Mouse (Mus musculus) subcutaneous adipose tissue, adult 2 months (tissue): ENCODE measurements around the gene Hoxb6. TPM values are rescaled to one million over a fixed set of nuclear protein-coding genes. Genes with fewer than 3 reads are reported as not detected.

ENCODE experiments used
- polyA plus RNA-seq: library from polyadenylated mRNA; depleted of rRNA; stranded (reverse); fragments of >200 nt; gene quantifications from 2 replicates; pipeline ENCODE4 v1.2.3, GENCODE M21; 2012; ENCODE audit warnings: low replicate concordance; rRNA removed

The Hoxb6 gene
- polyA plus RNA-seq: 13.7 and 36.9 TPM in 2 replicates

GRCm38 (mm10) chr11:96291681-96292564 lies at the start of gene Hoxb6:
Gene Hoxb6 (plus strand): TSS chr11:96292476.

GRCm38 (mm10) chr11:96270996-96271540 lies 21.2 kb upstream of the Hoxb6 start, which contains the start of gene Hoxb9:
Gene Hoxb9 (plus strand): TSS chr11:96271457.

DNA sequence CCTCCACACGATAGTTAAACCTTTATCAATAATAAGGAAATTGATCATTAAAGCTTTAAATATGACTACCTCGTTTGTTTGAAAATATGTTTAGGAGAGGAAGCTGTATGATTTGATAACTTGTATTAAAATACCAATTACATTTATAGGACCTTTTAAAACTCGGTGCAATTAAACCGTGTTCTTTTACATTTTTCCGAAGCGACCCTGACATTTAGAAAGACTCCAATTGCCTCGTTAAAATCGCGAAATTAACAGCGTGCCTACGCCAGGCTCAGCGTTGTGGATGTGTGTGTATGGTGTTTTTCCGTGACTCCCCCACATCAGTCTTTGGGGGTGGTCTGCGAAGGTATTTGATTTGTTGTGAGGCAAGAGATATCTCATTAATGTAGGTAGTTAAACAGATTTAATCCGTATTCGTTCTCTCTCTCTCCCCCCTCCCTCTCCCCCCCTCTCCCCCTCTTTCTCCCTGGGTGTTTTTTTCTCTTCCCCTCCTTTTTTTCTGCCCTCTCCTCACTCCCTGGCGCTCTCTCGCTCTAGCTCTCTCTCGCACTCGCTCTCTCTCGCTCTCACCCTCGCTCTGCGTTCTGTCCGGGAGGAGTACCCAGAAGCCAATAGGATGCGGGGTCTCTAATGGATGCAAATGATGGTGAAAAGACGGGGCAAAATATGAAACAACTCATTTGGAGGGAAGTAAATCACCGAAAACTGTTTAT lies 10.3 kb upstream of the Hoxb6 start, which contains the start of gene Hoxb8:
Gene Hoxb8, plus strand, starts transcription at position 51 of the 716 bp plus-strand sequence.

DNA sequence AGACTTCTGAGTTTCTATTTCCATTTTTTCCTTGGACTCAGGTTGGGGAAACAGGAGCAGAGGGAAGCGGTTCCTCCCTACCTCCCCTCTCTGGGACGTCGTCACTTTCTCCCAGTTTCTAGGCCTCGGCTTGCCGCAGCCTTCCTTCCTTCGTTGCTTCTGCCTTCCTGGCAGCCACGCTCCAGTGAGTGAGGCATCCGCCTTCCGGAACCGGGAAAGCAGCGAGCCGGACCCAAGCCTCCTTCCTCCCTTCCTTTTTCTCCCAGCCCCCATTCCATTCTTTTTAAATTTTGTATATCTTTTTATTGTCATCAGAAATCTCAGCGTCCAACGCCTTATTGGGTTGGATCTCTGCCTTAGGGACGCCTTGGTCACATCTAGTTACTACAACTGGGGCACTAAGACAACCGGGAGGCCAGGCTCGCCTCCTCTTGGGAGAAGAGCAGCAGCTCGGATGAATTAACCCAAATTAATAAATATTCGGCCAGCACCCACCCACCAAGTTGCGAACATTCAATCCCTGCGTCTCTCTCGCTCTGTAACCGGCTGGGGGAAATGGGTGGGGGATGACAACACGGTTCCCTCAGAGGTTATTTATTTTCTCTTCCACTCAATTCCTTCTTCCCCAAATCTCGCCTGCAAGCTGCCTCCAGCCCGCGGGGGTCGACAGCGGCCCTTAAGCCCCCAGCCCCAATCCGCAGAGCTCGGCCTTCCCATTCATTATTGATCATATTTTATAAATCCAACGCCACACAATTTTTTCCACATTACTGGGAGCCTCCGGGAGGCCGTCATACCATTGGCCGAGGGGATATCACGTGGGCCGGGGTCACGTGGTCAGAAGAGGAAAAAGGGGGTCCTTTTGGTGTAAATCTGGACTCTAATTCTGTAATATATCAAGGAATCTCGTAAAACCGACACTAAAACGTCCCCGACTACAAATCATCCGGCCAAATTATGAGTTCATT lies 6.2 kb upstream of the Hoxb6 start, which contains the start of gene Hoxb7:
Gene Hoxb7, plus strand, starts transcription at position 853 of the 968 bp plus-strand sequence.

GRCm38 (mm10) chr11:96303151-96304099 lies 11.1 kb downstream of the Hoxb6 start, which contains the start of gene Hoxb5:
Gene Hoxb5 (plus strand): TSS chr11:96303336.

DNA sequence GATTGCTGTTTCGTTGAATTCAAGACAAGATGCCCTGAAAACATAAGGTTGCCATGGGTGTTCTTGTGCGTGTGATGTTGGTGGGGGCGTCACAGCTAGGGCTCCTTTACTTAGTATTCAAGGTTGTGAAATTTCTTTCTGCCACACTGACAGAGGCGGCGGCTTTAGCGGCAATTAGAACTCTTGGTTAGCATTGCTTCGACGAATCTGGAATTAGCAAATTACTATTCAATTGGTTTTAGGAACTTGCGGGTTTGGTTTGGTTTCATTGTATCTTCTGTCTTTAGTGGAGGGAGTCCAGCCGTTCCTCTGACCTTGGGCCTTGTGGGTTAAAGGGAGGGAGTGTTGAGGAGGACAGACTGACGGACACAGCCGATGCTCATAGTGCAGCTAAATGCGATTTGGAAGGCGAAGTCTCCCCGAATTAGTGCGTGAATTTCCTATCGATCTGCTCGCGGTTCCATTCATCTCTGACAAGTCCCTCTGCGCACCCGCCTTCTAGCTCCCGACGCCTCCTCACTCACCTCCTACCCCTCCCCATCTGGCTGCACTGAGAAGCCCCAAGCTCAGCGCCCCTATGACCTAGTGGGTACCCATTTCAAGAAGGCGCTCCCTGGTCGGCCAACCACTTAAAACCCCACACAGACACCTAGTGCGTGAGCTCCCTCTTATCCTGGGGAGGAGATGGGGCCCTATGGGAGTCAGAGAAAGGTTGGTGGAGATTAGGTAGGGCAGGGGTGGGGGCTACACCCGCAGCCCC lies 25.5 kb downstream of the Hoxb6 start, which contains the start of gene Hoxb4:
Gene Hoxb4, plus strand, starts transcription at position 660 of the 760 bp plus-strand sequence.

GRCm38 (mm10) chr11:96323154-96323553 lies 30.9 kb downstream of the Hoxb6 start, which contains the start of gene Hoxb3:
Gene Hoxb3 (plus strand): TSS chr11:96323326.

GRCm38 (mm10) chr11:96350341-96350624 lies 58.0 kb downstream of the Hoxb6 start, which contains the start of gene Hoxb2:
Gene Hoxb2 (plus strand): TSS chr11:96350525.

Other genes with a start within 250 kb of the Hoxb6 start
- 31.5 and 60.9 TPM in 2 replicates for gene Ube2z, start 227.1 kb upstream of the Hoxb6 start, polyA plus RNA-seq
- gene Atp5g1, start 216.8 kb upstream of the Hoxb6 start, polyA plus RNA-seq: 207 and 461 TPM in 2 replicates
- not detected in 2 replicates for gene Calcoco2, start 180.5 kb upstream of the Hoxb6 start, polyA plus RNA-seq
- gene Ttll6, start 158.7 kb upstream of the Hoxb6 start, polyA plus RNA-seq: 0.05 TPM in 1 of 2 replicates, not detected in the other
- not detected in 2 replicates for gene Hoxb13, start 98.2 kb upstream of the Hoxb6 start, polyA plus RNA-seq
- 1.8 and 3.8 TPM in 2 replicates for gene Hoxb9, start 21.0 kb upstream of the Hoxb6 start, polyA plus RNA-seq
- gene Hoxb8, start 10.6 kb upstream of the Hoxb6 start, polyA plus RNA-seq: 4.3 and 44.7 TPM in 2 replicates
- 4.0 and 10.7 TPM in 2 replicates for gene Hoxb7, start 5.9 kb upstream of the Hoxb6 start, polyA plus RNA-seq
- gene Hoxb5, start 10.9 kb downstream of the Hoxb6 start, polyA plus RNA-seq: 7.1 and 7.2 TPM in 2 replicates
- 6.3 and 7.8 TPM in 2 replicates for gene Hoxb4, start 25.8 kb downstream of the Hoxb6 start, polyA plus RNA-seq
- 5.9 and 14.8 TPM in 2 replicates for gene Hoxb3, start 30.9 kb downstream of the Hoxb6 start, polyA plus RNA-seq
- gene Hoxb2, start 58.0 kb downstream of the Hoxb6 start, polyA plus RNA-seq: 9.7 and 14.6 TPM in 2 replicates
- not detected in 2 replicates for gene Hoxb1, start 73.3 kb downstream of the Hoxb6 start, polyA plus RNA-seq
- 0.70 and 2.4 TPM in 2 replicates for gene Skap1, start 172.1 kb downstream of the Hoxb6 start, polyA plus RNA-seq